Mouse (Mus musculus) ES-E14 (cell line): ENCODE measurements at regions not wholly inside any gene's neighbourhood (a gene's known extent, or its start where the extent isn't known, plus 50 kb on each side); places are given as distances from the start of the nearest gene placed in this dataset.

Experiments
- CHD2 ChIP-seq: IDR thresholded peaks from 2 replicates; pipeline ENCODE4 v1.6.1; 2014; ENCODE audit warnings: mild to moderate bottlenecking, low read depth, low read length, inconsistent platforms
- HCFC1 ChIP-seq: IDR thresholded peaks from 2 replicates; pipeline ENCODE4 v1.6.1; 2012; ENCODE audit warnings: low read length, inconsistent platforms, borderline replicate concordance; ENCODE audit not compliant: insufficient read depth
- MAFK ChIP-seq: IDR thresholded peaks from 2 replicates; pipeline ENCODE4 v1.6.1; 2014; ENCODE audit warnings: mild to moderate bottlenecking, low read depth, low read length, inconsistent platforms; ENCODE audit not compliant: insufficient read depth
- ZC3H11A ChIP-seq: IDR thresholded peaks from 2 replicates; pipeline ENCODE4 v1.6.1; 2012; ENCODE audit warnings: low read depth, mild to moderate bottlenecking, inconsistent platforms, low read length, borderline replicate concordance

DNA sequence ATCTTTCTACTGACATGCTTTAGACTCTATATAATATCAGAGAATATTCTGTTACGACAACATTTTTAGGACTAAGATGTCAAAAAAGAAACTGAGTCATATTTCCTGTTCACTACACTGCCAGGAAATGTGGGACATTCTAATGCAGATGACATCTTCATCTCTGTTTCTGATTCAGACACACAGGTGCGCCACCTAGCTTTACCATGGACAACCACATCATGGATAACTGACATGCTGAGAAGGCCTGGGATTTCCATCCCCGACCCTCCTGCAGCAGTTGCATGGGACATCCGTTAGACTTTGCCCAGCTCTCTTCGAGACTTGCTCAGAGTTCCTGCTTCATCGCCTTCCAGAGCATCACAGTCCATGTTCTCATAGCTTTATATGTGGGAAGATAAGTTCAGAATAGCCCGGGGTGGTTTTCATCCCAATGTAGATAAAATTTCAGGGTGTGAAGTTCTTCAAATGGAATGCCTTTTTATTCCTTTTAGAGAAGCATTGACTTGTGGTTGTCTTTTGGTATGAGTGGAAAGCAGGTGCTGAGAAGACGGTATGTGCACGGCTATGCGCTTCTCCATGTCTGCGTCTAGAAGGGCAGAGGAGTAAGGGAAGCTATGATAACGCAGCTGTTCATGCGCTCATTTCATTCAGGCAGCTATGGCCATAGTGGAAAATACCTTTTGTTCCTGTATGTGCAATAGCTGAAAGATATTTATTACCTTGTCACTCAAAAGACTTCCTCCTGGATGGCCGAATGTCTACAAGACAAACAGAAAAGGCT lies 188.8 kb downstream of the Dact1 start:
- TF ChIP-seq HCFC1 = no peak
- no peak for TF ChIP-seq ZC3H11A
- no peak for TF ChIP-seq CHD2
- TF ChIP-seq MAFK = no peak
